15 mouse cellular contexts compared by ENCODE assay signal in genomic region chr2:8498466-8498865, GRCm38 (mm10).
DNase-seq lines count a peak whose midpoint lies in the region; ATAC-seq lines count a peak whose summit lies in the region.
"Had no signal": no experiment of that assay in that cellular context is flagged by ENCODE, and none has a peak within 500 bp of the region (broad histone marks: within the 10 kb centered on the region; RNA-seq: fewer than 3 reads in every experiment).

No protein-coding gene starts in this region.

- no peaks in the 10 kb centered on the region for H3K9me3 ChIP-seq in kidney, embryonic 16.5 days (ENCODE audit: low read length)
- H3K9me3 ChIP-seq in intestine, embryonic 15.5 days, result no peaks in the 10 kb centered on the region
- H3K9me3 ChIP-seq: hindbrain, embryonic 12.5 days had no signal

- H3K27me3 ChIP-seq in kidney, embryonic 16.5 days (ENCODE audit: insufficient read depth, low read length), result no peaks in the 10 kb centered on the region
- no peaks in the 10 kb centered on the region for H3K27me3 ChIP-seq in intestine, embryonic 15.5 days (replicated peaks)
- H3K27me3 ChIP-seq: hindbrain, embryonic 12.5 days had no signal

- intact Hi-C loops in gastrocnemius, postnatal 36 days (cut with DNase I), result no loop called here

- peak; percentile 68 for DNase-seq in layer of hippocampus, adult 11-12 months (ENCODE audit: low spot score)
- no peak for DNase-seq in layer of hippocampus, postnatal 25 days (ENCODE audit: extremely low spot score in 1 of 2, low spot score in 1 of 2)
- peak; percentile 94 for DNase-seq in brain, adult 2 months (ENCODE audit: low read depth, low spot score)
- DNase-seq in layer of hippocampus, adult 9-10 months (ENCODE audit: low spot score), result peak; percentile 54
- DNase-seq in right cerebral cortex, postnatal 25 days, result peak; percentile 58
- DNase-seq in gastrocnemius, postnatal 36 days, result no peak
- DNase-seq: adrenal gland, postnatal 14 days; cerebellum, adult 2 months; kidney, adult 11 months; liver, postnatal 0 days had no signal

- no peaks in the 10 kb centered on the region for H3K36me3 ChIP-seq in kidney, embryonic 16.5 days (ENCODE audit: insufficient read depth, low read length)
- no peaks in the 10 kb centered on the region for H3K36me3 ChIP-seq in intestine, embryonic 15.5 days
- H3K36me3 ChIP-seq: hindbrain, embryonic 12.5 days had no signal

- 15% methylated on average over 1 of the region's 1 CpGs for WGBS in kidney, embryonic 16.5 days
- 25% methylated on average over 1 of the region's 1 CpGs for WGBS in intestine, embryonic 15.5 days

- no peak overlapping the region for H3K27ac ChIP-seq in kidney, embryonic 16.5 days (ENCODE audit: low read length)
- no peak overlapping the region for H3K27ac ChIP-seq in intestine, embryonic 15.5 days
- H3K27ac ChIP-seq: hindbrain, embryonic 12.5 days had no signal

- H3K4me1 ChIP-seq in kidney, embryonic 16.5 days (ENCODE audit: insufficient read depth, low read length), result no peaks in the 10 kb centered on the region
- H3K4me1 ChIP-seq in intestine, embryonic 15.5 days (replicated peaks), result no peaks in the 10 kb centered on the region
- H3K4me1 ChIP-seq: hindbrain, embryonic 12.5 days had no signal

- no peak overlapping the region for H3K4me3 ChIP-seq in kidney, embryonic 16.5 days (ENCODE audit: low read length)
- H3K4me3 ChIP-seq in intestine, embryonic 15.5 days (replicated peaks), result no peak overlapping the region
- H3K4me3 ChIP-seq: hindbrain, embryonic 12.5 days; myocyte had no signal

- no peak for ATAC-seq in kidney, embryonic 16.5 days (ENCODE audit: low FRiP score, low TSS enrichment)
- ATAC-seq in intestine, embryonic 15.5 days, result no peak
- ATAC-seq: liver, postnatal 0 days had no signal

- H3K9ac ChIP-seq in kidney, embryonic 16.5 days (replicated peaks; ENCODE audit: low read length), result no peak overlapping the region
- H3K9ac ChIP-seq in intestine, embryonic 15.5 days, result no peak overlapping the region
- H3K9ac ChIP-seq: hindbrain, embryonic 12.5 days; liver, postnatal 0 days had no signal

- H3K4me2 ChIP-seq in kidney, embryonic 16.5 days (replicated peaks; ENCODE audit: low read depth, low read length), result no peak overlapping the region
- no peak overlapping the region for H3K4me2 ChIP-seq in intestine, embryonic 15.5 days (replicated peaks)
- H3K4me2 ChIP-seq: heart, embryonic 11.5 days; hindbrain, embryonic 12.5 days had no signal

Comparison
In these comparisons a context has a peak if more than half of its experiments do, and no peak if none do; other contexts are left out.
1. DNase-seq: peak in layer of hippocampus, adult 11-12 months (single experiment), brain, adult 2 months (single experiment), layer of hippocampus, adult 9-10 months (single experiment) and right cerebral cortex, postnatal 25 days (single experiment); none in layer of hippocampus, postnatal 25 days (0 of 2) and gastrocnemius, postnatal 36 days (0 of 2).